Mouse (Mus musculus) heart, adult 2 months (tissue): ENCODE measurements at regions not wholly inside any gene's neighbourhood (a gene's known extent, or its start where the extent isn't known, plus 50 kb on each side); places are given as distances from the start of the nearest gene placed in this dataset.

Experiments used
- CTCF ChIP-seq: fragments of 200-600 bp; IDR thresholded peaks from 2 replicates; pipeline ENCODE4 v1.8.1; 2022; ENCODE audit warnings: antibody characterized with exemption, mild to moderate bottlenecking, moderate library complexity
- EP300 ChIP-seq: fragments of 200-500 bp; IDR thresholded peaks from 2 replicates; pipeline ENCODE4 v1.6.1; 2011; ENCODE audit warnings: low read depth, low read length, control low read depth; ENCODE audit not compliant: insufficient read depth
- POLR2A ChIP-seq: fragments of 200-500 bp; IDR thresholded peaks from 2 replicates; pipeline ENCODE4 v1.6.1; 2011; ENCODE audit warnings: mild to moderate bottlenecking, low read depth, low read length, control low read depth; ENCODE audit not compliant: insufficient read depth

DNA sequence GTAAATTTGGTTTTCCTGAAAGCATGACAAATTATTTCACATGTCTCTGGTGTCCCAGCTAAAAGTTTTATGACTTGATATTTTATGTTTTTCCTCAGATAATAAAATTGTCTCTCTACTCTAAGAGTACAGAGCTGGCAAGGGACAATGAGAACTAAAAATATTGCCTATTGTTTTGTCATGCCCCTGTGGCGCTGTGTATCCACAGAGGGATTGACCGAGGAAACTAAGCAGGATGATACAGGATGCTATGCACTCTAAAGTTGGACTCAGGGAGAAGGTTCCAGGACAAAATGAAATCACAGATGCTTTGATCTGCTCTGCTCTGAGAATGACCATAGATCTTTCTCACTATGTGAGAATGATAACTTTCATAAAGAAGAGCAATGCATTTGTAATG, 1203.3 kb upstream of the Flrt2 start:
- TF ChIP-seq CTCF (0 out of 2 replicates have a peak, but pooled peaks have one; percentile 8), POLR2A (no peak), EP300 (no peak)
